In genomic region chr4:53223379-53223778, GRCm38 (mm10) we compare ENCODE assay signal across 16 mouse cellular contexts.
"Had no signal": no experiment of that assay in that cellular context is flagged by ENCODE, and none has a peak within 500 bp of the region (broad histone marks: within the 10 kb centered on the region; RNA-seq: fewer than 3 reads in every experiment).

No protein-coding gene starts in this region.

- DNase-seq: liver; lung, adult 2 months; lung, postnatal 14 days; midbrain, embryonic 14.5 days; right cerebral cortex, postnatal 14 days; thymus, adult 2 months; thymus, postnatal 25 days; thymus, postnatal 4 days had no signal

- H3K4me2 ChIP-seq: liver, embryonic 11.5 days; midbrain, embryonic 12.5 days; neural tube, embryonic 12.5 days; stomach, embryonic 15.5 days had no signal

- H3K9ac ChIP-seq: liver, embryonic 14.5 days; midbrain, embryonic 12.5 days; neural tube, embryonic 12.5 days; stomach, embryonic 15.5 days had no signal

- H3K9me3 ChIP-seq: megakaryocyte, embryonic 14.5 days; midbrain, embryonic 12.5 days; neural tube, embryonic 12.5 days; stomach, embryonic 15.5 days had no signal

- H3K27ac ChIP-seq: liver, embryonic 14.5 days; macrophage; midbrain, embryonic 12.5 days; neural tube, embryonic 12.5 days; stomach, embryonic 15.5 days; stomach, postnatal 0 days had no signal

- H3K4me1 ChIP-seq: megakaryocyte, embryonic 14.5 days had no signal

- H3K27me3 ChIP-seq: neural tube, embryonic 12.5 days; stomach, embryonic 15.5 days had no signal

- H3K36me3 ChIP-seq: midbrain, embryonic 12.5 days; neural tube, embryonic 12.5 days; stomach, embryonic 15.5 days had no signal

- H3K4me3 ChIP-seq: megakaryocyte, embryonic 14.5 days; midbrain, embryonic 12.5 days; neural tube, embryonic 12.5 days; stomach, embryonic 15.5 days had no signal
